Mouse (Mus musculus): ENCODE measurements at regions not wholly inside any gene's neighbourhood (a gene's known extent, or its start where the extent isn't known, plus 50 kb on each side); places are given as distances from the start of the nearest gene placed in this dataset. TPM values are rescaled to one million over a fixed set of nuclear protein-coding genes. Genes with fewer than 3 reads are reported as not detected.

Small RNA genes lying in the stretch of these regions (microRNA-seq; reads per million reads assigned to microRNA genes)
- gene Gm22401, result not detected
